Mouse (Mus musculus) brain, embryonic 14.5 days (tissue): ENCODE measurements around the gene Itga10.

Experiments used
- CTCF ChIP-seq: fragments of 200-500 bp; IDR thresholded peaks from 2 replicates; pipeline ENCODE4 v1.5.1; 2012; ENCODE audit warnings: inconsistent platforms, mild to moderate bottlenecking, moderate library complexity, borderline replicate concordance; ENCODE audit not compliant: insufficient read depth, insufficient read length; ENCODE audit errors: extremely low read depth
- POLR2A ChIP-seq: fragments of 200-500 bp; IDR thresholded peaks from 2 replicates; pipeline ENCODE4 v1.6.1; 2012; ENCODE audit warnings: mild to moderate bottlenecking, inconsistent platforms, borderline replicate concordance; ENCODE audit not compliant: poor library complexity, insufficient read depth, insufficient read length, severe bottlenecking; ENCODE audit errors: extremely low read depth

DNA sequence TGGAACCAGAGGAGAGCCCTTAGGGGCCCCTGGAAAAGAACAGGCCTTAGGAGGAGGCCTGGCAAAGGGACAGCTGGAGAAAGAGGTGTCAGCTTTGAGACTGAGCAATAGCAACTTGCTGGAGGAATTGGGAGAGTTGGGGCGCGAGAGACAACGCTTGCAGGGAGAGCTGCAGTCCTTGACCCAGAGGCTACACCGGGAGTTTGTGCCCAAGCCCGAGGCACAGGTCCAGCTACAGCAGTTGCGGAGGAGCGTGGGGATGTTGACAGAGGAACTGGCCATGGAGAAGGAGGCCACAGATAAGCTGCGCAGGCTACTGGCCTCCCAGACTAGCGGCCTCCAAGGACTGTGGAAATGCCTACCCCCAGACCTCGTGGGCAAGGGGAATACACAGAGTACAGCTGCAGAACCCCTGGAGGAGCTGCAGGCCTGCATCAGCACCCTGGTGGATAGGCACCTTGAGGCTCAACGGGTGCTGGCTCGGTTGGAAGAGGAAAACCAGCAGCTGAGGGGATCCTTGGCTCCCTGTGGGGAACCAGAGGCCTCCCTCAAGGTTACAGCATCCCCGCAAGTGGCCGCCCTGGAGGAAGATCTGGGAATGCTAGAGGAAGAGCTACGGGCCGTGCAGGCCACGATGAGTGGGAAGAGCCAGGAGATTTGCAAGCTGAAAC, 38.9 kb downstream of the Itga10 start:
- TF ChIP-seq CTCF (no peak), POLR2A (no peak)
